Mouse (Mus musculus): ENCODE measurements at regions not wholly inside any gene's neighbourhood (a gene's known extent, or its start where the extent isn't known, plus 50 kb on each side); places are given as distances from the start of the nearest gene placed in this dataset.

DNA sequence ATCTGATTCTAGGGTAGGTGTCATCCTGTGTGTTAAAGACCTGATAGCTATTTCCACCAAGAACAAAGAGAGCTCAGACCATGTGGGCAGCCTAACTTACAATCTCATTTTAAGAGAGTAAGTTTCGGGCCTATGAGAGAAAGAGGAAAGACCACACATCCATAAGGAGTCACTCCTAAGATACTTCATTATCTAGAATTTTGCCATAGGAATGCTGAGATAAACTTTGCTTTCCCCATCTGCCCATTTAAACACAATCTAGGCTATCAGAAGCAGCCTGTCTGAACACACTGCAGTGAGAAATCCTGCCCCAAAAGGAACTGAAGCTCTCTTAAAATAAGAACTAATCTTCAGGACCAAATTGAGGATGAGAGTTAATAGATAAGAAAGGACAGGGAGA lies 242.3 kb upstream of the Cdh5 start:
- TF ChIP-seq CTCF (IDR thresholded peaks at IDR 0.05; ENCODE audit: low read depth) (no peak), EP300 (IDR thresholded peaks at IDR 0.05; ENCODE audit: low read depth) (no peak)
